ENCODE assay signal across 8 mouse cellular contexts in genomic region chr13:114457567-114458120, GRCm38 (mm10). TPM values are rescaled to one million over a fixed set of nuclear protein-coding genes. Genes with fewer than 3 reads are reported as not detected.
DNase-seq lines count a peak whose midpoint lies in the region; ATAC-seq and TF ChIP-seq lines count a peak whose summit lies in the region.

No protein-coding gene starts in this region.

- H3K4me3 ChIP-seq in gastrocnemius, adult 2 months, result peak overlapping the region; percentile 83
- peak overlapping the region; percentile 57 for H3K4me3 ChIP-seq in liver, embryonic 11.5 days (ENCODE audit: low read depth, low read length)
- H3K4me3 ChIP-seq in stomach, embryonic 16.5 days (replicated peaks; ENCODE audit: low read length), result peak overlapping the region; percentile 64

- peak overlapping the region; percentile 43; the same call in 1 of the 2 replicates for H3K9ac ChIP-seq in liver, embryonic 11.5 days (ENCODE audit: low read depth, low read length)
- peak overlapping the region; percentile 72 for H3K9ac ChIP-seq in stomach, embryonic 16.5 days (ENCODE audit: low read length)

- H3K27ac ChIP-seq in gastrocnemius, adult 2 months, result peak overlapping the region; percentile 83
- no peak overlapping the region for H3K27ac ChIP-seq in liver, embryonic 11.5 days (ENCODE audit: low read depth, low read length)
- peak overlapping the region; percentile 74; the same call in 1 of the 2 replicates for H3K27ac ChIP-seq in stomach, embryonic 16.5 days (ENCODE audit: low read length)

- TF ChIP-seq CTCF in gastrocnemius, adult 2 months (IDR thresholded peaks at IDR 0.05), result no peak

- DNase-seq in gastrocnemius, adult 2 months, result no peak
- DNase-seq in gastrocnemius, postnatal 25 days, result no peak
- DNase-seq in retina, embryonic 14.5 days (ENCODE audit: low spot score), result peak; percentile 18
- no peak for DNase-seq in retina, postnatal 1 day
- DNase-seq in liver, embryonic 11.5 days (ENCODE audit: low spot score), result no peak
- no peak for DNase-seq in urinary bladder, postnatal 25 days (ENCODE audit: low spot score)
- DNase-seq in spleen, adult 18-20 months, result no peak

- H3K4me1 ChIP-seq in liver, embryonic 11.5 days (replicated peaks; ENCODE audit: control insufficient read depth, insufficient read depth, low read length), result no peaks in the 10 kb centered on the region
- H3K4me1 ChIP-seq in stomach, embryonic 16.5 days (ENCODE audit: control insufficient read depth, insufficient read depth, low read length), result peaks cover 10% of the 10 kb centered on the region; the same call in 1 of the 2 replicates

- H3K9me3 ChIP-seq in liver, embryonic 11.5 days (ENCODE audit: control insufficient read depth, low read length), result no peaks in the 10 kb centered on the region
- H3K9me3 ChIP-seq in stomach, embryonic 16.5 days (replicated peaks; ENCODE audit: control insufficient read depth, low read length), result no peaks in the 10 kb centered on the region

- intact Hi-C loops in gastrocnemius, adult 2 months (cut with DNase I), result loop anchor here (10.0 kb wide), 1 partner anchor 153 kb away; no protein-coding TSS in a partner anchor

- no peaks in the 10 kb centered on the region for H3K36me3 ChIP-seq in liver, embryonic 11.5 days (ENCODE audit: control insufficient read depth, insufficient read depth, low read length)
- H3K36me3 ChIP-seq in stomach, embryonic 16.5 days (ENCODE audit: control insufficient read depth, insufficient read depth, low read length), result no peaks in the 10 kb centered on the region

- peaks cover 70% of the 10 kb centered on the region for H3K27me3 ChIP-seq in liver, embryonic 11.5 days (replicated peaks; ENCODE audit: control insufficient read depth, insufficient read depth, low read length)
- peaks cover 29% of the 10 kb centered on the region for H3K27me3 ChIP-seq in stomach, embryonic 16.5 days (ENCODE audit: control insufficient read depth, insufficient read depth, low read length)

- H3K4me2 ChIP-seq in liver, embryonic 11.5 days, result peak overlapping the region; percentile 75
- peak overlapping the region; percentile 93 for H3K4me2 ChIP-seq in stomach, embryonic 16.5 days (ENCODE audit: low read depth, low read length)

- WGBS in liver, embryonic 11.5 days, result 2% methylated on average over 15 of the region's 15 CpGs
- WGBS in stomach, embryonic 16.5 days, result 3% methylated on average over 15 of the region's 15 CpGs

- no peak for ATAC-seq in liver, embryonic 11.5 days (replicated peaks; ENCODE audit: low FRiP score)
- ATAC-seq in stomach, embryonic 16.5 days (ENCODE audit: insufficient read depth, low FRiP score), result no peak

RNA-seq across cellular contexts. Expression of gene Fst, which starts 1.1 kb away (rescaled TPM):
- 1 to 10 TPM; 4.7 to 7.3 TPM for total RNA-seq in gastrocnemius, adult 2 months (2021)
- 1 to 10 TPM; 6.0 TPM for total RNA-seq in gastrocnemius, postnatal 25 days (2021)
- 16.5 and 19.5 TPM in 2 replicates for polyA plus RNA-seq in liver, embryonic 11.5 days (2014; fragmentation: Nextera tagmentation; extraction: Ambion mirVana)
- polyA plus RNA-seq in stomach, embryonic 16.5 days (2015; fragmentation: Nextera tagmentation; extraction: Ambion mirVana), result 18.0 and 25.6 TPM in 2 replicates
